Mouse (Mus musculus): ENCODE data around the gene Mfng.

The Mfng gene

GRCm38 (mm10) chr15:78712335-78713258 is 60.7 kb downstream of the Mfng start:
- peak; percentile 64 for DNase-seq

- DNase-seq = no peak
Observed at GRCm38 (mm10) chr15:78711935-78712334, 61.3 kb downstream of the Mfng start.

GRCm38 (mm10) chr15:78710634-78711033 is 62.6 kb downstream of the Mfng start:
- DNase-seq = peak; percentile 47

GRCm38 (mm10) chr15:78709767-78710166 is 63.5 kb downstream of the Mfng start:
- DNase-seq = peak; percentile 83

- DNase-seq = no peak
Observed at GRCm38 (mm10) chr15:78706630-78707029, 66.6 kb downstream of the Mfng start.

Data from retina, postnatal 1 day (tissue).